ENCODE assay signal across 9 mouse cellular contexts in the genomic region with DNA sequence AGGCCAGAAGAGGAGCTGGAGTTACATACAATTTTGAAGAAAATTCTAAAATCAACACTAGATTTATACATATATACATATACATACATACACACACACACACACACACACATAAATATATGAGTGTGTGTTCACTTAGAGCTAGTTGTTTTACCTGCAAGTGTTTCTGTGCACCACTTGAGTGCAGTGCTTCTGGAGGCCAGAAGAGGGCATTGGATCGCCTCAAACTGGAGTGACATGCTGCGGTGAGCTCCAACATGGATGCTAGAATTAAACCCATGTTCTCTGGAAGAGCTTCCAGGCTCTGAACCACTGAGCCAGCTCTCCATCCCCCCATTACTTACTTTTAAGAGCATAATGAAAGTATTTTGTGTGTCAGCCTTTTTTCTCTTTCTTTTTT. TPM values are rescaled to one million over a fixed set of nuclear protein-coding genes. Genes with fewer than 3 reads are reported as not detected.
A peak's percentile ranks its signal among the peaks of the same experiment; 100 is the strongest.
DNase-seq lines count a peak whose midpoint lies in the region; ATAC-seq and TF ChIP-seq lines count a peak whose summit lies in the region.
"Had no signal": no experiment of that assay in that cellular context is flagged by ENCODE, and none has a peak within 500 bp of the region (broad histone marks: within the 10 kb centered on the region; RNA-seq: fewer than 3 reads in every experiment).

No protein-coding gene starts in this region.

- H3K4me3 ChIP-seq in left cerebral cortex, adult 2 months = no peak overlapping the region
- H3K4me3 ChIP-seq in small intestine, adult 2 months (ENCODE audit: low read depth, low read length) = no peak overlapping the region
- H3K4me3 ChIP-seq in cerebellum, adult 2 months (replicated peaks; ENCODE audit: insufficient read depth, low read depth, low read length) = no peak overlapping the region
- H3K4me3 ChIP-seq: liver, embryonic 15.5 days had no signal

- peaks cover 3% of the 10 kb centered on the region; the same call in 1 of the 2 replicates for H3K4me1 ChIP-seq in small intestine, adult 2 months (ENCODE audit: control insufficient read depth, insufficient read depth, insufficient read length, low read length)
- no peaks in the 10 kb centered on the region for H3K4me1 ChIP-seq in cerebellum, adult 2 months (ENCODE audit: control insufficient read depth, insufficient read depth, low read length)

- no peak for DNase-seq in left cerebral cortex, adult 2 months (ENCODE audit: extremely low spot score in 1 of 2, low spot score in 2 of 2)
- DNase-seq in left cerebral cortex, postnatal 25 days (ENCODE audit: low spot score in 2 of 2) = no peak
- DNase-seq in Patski (ENCODE audit: low read depth, low spot score) = no peak
- DNase-seq in cerebellum, adult 2 months = no peak
- DNase-seq in urinary bladder, postnatal 4 days (ENCODE audit: low spot score in 2 of 2) = no peak
- DNase-seq: cerebellum, adult 11 months had no signal

- no peak overlapping the region for H3K27ac ChIP-seq in left cerebral cortex, adult 2 months
- H3K27ac ChIP-seq in small intestine, adult 2 months (ENCODE audit: insufficient read depth, low read depth, low read length) = no peak overlapping the region
- H3K27ac ChIP-seq in cerebellum, adult 2 months (ENCODE audit: insufficient read depth, low read length) = no peak overlapping the region
- H3K27ac ChIP-seq: liver, embryonic 15.5 days had no signal

- no peaks in the 10 kb centered on the region for H3K36me3 ChIP-seq in small intestine, adult 2 months (ENCODE audit: control insufficient read depth, insufficient read depth, low read length)
- H3K36me3 ChIP-seq: liver, embryonic 15.5 days had no signal

- intact Hi-C loops in left cerebral cortex, adult 2 months (cut with DNase I) = no loop called here
- intact Hi-C loops in left cerebral cortex, postnatal 25 days (cut with DNase I) = no loop called here

- no peaks in the 10 kb centered on the region for H3K27me3 ChIP-seq in Patski
- H3K27me3 ChIP-seq in small intestine, adult 2 months (ENCODE audit: control insufficient read depth, insufficient read depth, low read length) = no peaks in the 10 kb centered on the region
- no peaks in the 10 kb centered on the region; the same call in 1 of the 2 replicates for H3K27me3 ChIP-seq in cerebellum, adult 2 months (ENCODE audit: control insufficient read depth, insufficient read depth, low read length)
- H3K27me3 ChIP-seq: liver, embryonic 15.5 days had no signal

- in situ Hi-C loops in Patski (cut with MboI; ENCODE audit: low pct_unique_long_range_greater_than_20kb) = no loop called here

- peak; percentile 60 for ATAC-seq in Patski
- peak; percentile 65 for ATAC-seq in erythroblast, adult 5-6 weeks (replicated peaks; ENCODE audit: low FRiP score, poor library complexity, severe bottlenecking)

- POLR2A ChIA-PET in Patski (lab: Charles Lee) = interaction anchor here (0.8 kb wide), 1 partner anchor 71 kb away, joined by 4 read pairs; no protein-coding TSS in a partner anchor

- WGBS in small intestine, adult 2 months = 52% methylated on average over 2 of the region's 2 CpGs
- WGBS in cerebellum, adult 2 months = 54% methylated on average over 2 of the region's 2 CpGs

- CTCF ChIA-PET in Patski (lab: Charles Lee) = interaction anchor here (1.0 to 3.7 kb wide), 14 partner anchors 12 to 129 kb away, joined by 3 to 20 read pairs (median 5); partner anchors contain the start of genes Pik3ca and Zmat3

- no peak for TF ChIP-seq POLR2A in small intestine, adult 2 months (IDR thresholded peaks at IDR 0.05; ENCODE audit: low read depth, low read length)
- no peak for TF ChIP-seq POLR2A in cerebellum, adult 2 months (IDR thresholded peaks at IDR 0.05; ENCODE audit: borderline replicate concordance, insufficient read depth, low read length)

- peak; percentile 17; the same call in 1 of the 2 replicates for TF ChIP-seq CTCF in left cerebral cortex, adult 2 months (IDR thresholded peaks at IDR 0.05)
- peak; percentile 83 for TF ChIP-seq CTCF in Patski (IDR thresholded peaks at IDR 0.05)
- TF ChIP-seq CTCF in small intestine, adult 2 months (IDR thresholded peaks at IDR 0.05; ENCODE audit: extremely low read depth, insufficient read length, insufficient replicate concordance, low read depth, low read length) = peak; percentile 43; the same call in 1 of the 2 replicates
- no peak; the same call in 1 of the 2 replicates for TF ChIP-seq CTCF in cerebellum, adult 2 months (IDR thresholded peaks at IDR 0.05; ENCODE audit: borderline replicate concordance, insufficient read depth, low read depth, low read length)

RNA-seq across cellular contexts. Expression of gene Zmat3, which starts 14.1 kb away (rescaled TPM):
- total RNA-seq in left cerebral cortex, adult 2 months (2021) = 10 to 100 TPM; 83.8 to 85.9 TPM
- total RNA-seq in left cerebral cortex, postnatal 25 days (2021) = 10 to 100 TPM; 96.0 to 98.3 TPM
- 23.8 TPM for polyA plus RNA-seq in Patski (2021)
- 0.42 and 1.2 TPM in 2 replicates for total RNA-seq in erythroblast, adult 5-6 weeks (2015; ENCODE audit: low replicate concordance)
- total RNA-seq in erythroblast, adult 5-6 weeks (2017; ENCODE audit: low replicate concordance) = 0.14 and 0.26 TPM in 2 replicates
- 2.9 and 4.7 TPM in 2 replicates for polyA plus RNA-seq in small intestine, adult 2 months (2012; rRNA removed)
- 43.8 and 44.8 TPM in 2 replicates for polyA plus RNA-seq in cerebellum, adult 2 months (2012; rRNA removed)

RNA-seq across cellular contexts. Expression of gene Pik3ca, which starts 17.6 kb away (rescaled TPM):
- 10 to 100 TPM; 60.8 to 66.7 TPM for total RNA-seq in left cerebral cortex, adult 2 months (2021)
- 10 to 100 TPM; 60.9 to 62.3 TPM for total RNA-seq in left cerebral cortex, postnatal 25 days (2021)
- polyA plus RNA-seq in Patski (2021) = 60.0 TPM
- 13.4 and 18.1 TPM in 2 replicates for total RNA-seq in erythroblast, adult 5-6 weeks (2015; ENCODE audit: low replicate concordance)
- total RNA-seq in erythroblast, adult 5-6 weeks (2017; ENCODE audit: low replicate concordance) = 19.8 and 34.8 TPM in 2 replicates
- 0.96 and 2.1 TPM in 2 replicates for polyA plus RNA-seq in small intestine, adult 2 months (2012; rRNA removed)
- polyA plus RNA-seq in cerebellum, adult 2 months (2012; rRNA removed) = 29.0 and 29.7 TPM in 2 replicates

Comparison
In these comparisons a context has a peak if more than half of its experiments do, and no peak if none do; other contexts are left out.
1. RNA of gene Zmat3, which starts 14.1 kb away (total RNA-seq): 96.0 to 98.3 TPM in left cerebral cortex, postnatal 25 days and 83.8 to 85.9 TPM in left cerebral cortex, adult 2 months; 0.14 to 1.2 TPM in erythroblast, adult 5-6 weeks; every median in the first group is over 10 times any median in the second.